Mouse (Mus musculus): ENCODE data around the gene Cblb.

Cblb gene

DNA sequence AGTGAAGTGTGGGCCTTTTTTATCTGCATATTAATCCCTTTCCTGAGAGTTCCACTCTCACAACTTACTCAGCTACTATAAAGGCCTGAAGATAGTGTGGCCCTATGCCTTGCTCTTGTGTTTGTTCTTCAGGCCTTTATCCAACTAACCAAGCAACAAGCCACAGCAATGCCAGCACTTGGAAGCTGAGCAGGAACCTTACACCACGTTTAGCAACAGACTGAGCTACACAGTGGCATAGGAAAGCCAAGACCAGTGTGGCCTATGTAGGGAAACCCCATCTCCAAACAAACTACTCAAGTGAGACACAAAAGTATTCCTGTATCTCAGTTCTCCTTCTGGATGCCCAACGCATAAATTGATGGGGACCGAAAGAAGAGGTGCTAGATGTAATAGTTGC lies 163.8 kb downstream of the Cblb start:
- no peak for DNase-seq (ENCODE audit: low spot score)

DNA sequence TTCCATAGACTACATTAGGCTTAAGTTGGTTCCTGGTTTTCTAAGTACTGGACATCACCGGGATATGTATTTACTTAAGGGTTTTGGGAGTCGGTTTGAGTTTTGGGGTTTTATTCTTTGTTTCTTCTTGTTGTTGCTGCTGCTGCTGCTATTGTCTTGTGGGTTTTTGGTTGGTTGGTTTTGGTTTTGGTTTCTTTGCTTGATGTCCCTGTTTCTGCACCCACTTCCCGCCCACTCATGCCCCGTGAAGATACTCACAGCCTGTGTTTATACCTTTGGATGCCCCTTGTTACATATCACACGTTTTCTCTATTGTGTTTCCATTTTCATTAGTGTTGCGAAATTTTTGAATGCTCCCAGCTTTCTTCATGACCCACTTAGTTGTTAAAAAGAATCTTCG lies 169.1 kb downstream of the Cblb start:
- DNase-seq (ENCODE audit: low spot score) = no peak

DNA sequence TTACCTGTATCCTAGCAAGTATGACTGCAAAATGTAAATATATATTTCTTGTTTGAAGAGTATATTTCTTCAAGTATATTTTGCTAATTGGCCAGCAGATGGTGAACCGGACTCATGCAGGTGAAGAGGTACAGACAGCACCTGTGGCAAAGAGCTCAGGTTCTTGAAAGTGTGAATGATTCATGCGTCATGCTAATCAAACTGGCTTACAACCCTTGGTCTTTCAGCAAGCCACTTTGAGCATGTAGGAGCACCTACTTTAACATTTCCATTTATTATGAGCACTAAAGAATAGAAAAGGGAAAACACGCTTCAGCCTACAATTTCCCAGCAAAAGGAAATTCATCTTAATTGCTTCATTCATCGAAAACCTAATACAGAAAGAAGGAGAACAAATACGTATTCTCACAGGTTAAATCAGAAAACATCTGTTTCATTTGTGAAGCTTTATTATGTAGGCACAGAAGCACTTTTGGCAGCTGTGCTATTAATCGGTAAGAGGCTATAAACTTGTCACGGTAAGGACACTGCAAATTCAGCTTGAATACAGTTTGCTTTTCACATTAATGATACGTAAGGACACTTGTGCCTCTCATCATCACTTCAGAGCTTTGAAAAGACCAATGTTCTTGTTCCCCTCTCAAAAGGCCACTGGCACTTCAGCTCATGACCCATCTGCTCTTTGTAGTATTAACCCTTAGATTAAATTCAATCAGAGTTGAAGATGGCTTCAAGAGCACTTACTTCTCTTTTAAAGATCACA lies 180.0 kb downstream of the Cblb start:
- no peak for DNase-seq (ENCODE audit: low spot score)

DNA sequence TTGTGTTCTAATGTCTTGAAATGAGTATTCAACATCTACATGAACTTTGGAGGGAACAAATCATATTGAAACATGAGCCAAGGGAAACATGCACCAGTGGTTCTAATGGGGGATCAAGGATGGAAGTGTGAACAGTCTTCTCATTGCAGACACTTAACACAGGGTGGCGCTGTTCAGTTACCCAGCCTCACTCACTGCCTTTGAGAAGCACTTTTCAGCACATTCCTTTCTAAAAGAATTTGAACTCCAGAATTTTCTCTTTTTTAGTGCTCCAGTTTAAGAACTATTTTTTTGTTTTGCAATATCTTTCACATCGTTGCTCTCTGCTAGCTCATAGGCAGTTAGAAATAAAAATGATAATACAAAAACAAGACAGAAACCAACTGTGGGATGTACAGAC lies 188.0 kb downstream of the Cblb start:
- no peak for DNase-seq (ENCODE audit: low spot score)

DNA sequence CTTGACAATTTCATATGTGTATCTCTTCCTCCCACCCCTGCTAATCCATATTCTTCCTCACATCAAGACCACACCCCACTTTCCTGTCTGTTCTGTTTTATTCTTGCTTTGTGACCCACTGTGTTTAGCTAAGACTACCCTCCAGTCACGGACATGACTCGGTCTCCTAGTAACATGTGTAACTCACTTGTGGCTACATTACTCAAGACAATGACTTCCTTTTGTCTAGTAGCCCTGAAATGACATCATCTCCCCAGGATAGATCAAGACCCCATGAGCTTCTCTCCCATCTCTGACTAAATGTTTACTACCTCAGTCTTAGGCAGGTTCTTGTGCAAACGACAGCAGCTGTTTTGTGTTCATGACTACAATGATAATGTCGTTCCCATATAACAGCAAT lies 191.9 kb downstream of the Cblb start:
- DNase-seq (ENCODE audit: low spot score) = no peak

DNA sequence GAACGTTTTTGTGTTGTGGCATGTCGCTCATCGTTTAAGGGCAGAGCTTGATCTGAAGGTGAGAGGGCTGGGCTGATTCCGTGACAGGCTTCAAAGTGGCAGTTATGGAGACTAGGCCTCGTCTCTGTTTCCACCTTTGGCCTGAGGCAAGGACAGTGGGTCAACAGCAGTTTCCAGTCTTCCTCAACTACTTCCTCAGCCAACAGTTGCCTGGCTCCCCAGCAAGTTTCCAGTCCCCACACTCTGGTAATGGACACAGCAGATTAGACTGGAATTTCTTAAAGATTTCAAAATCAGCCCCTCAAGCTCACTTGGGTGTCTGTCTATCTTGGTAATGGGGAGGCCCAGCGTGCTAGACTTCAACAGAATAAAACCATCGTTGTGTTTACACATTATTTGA lies 198.4 kb downstream of the Cblb start:
- DNase-seq (ENCODE audit: low spot score) = no peak

DNA sequence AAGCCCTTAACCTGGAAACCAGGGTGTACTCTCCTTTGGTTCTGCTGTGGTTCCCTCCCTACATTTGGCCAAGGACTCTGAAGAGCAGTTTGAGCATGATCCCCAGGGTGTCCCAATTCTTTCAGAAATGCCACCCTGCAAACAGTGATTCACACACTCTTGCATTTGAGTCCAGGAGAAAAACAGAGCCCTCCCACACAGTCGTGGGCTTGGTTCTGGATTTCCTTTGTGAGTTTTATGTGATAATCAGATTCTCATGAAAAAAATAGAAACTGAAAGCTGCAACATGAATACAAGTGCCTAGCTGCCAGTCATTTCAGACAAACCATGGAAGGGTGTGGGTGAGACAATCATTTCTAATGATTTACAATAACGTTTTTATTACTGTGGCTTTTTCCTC lies 198.9 kb downstream of the Cblb start:
- DNase-seq (ENCODE audit: low spot score) = no peak

DNA sequence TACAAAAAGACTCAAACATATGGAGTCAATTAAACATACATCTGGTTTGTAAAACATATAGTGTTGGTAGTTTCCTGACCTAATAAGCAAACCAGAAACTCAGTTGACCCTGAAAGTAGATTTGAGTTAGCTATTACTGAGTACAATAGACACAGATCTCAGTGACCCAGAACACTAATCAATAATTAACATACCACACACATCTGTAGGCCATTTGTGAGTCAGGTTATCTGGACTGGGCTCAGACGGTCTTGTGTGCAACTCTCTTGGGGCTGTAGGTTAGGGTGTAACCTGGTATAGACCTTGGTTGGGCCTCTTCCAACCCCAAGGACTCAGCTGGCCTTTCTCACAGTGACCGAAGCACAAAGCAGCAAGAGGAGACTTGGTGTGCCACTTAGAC lies 211.1 kb downstream of the Cblb start:
- no peak for DNase-seq (ENCODE audit: low spot score)

DNA sequence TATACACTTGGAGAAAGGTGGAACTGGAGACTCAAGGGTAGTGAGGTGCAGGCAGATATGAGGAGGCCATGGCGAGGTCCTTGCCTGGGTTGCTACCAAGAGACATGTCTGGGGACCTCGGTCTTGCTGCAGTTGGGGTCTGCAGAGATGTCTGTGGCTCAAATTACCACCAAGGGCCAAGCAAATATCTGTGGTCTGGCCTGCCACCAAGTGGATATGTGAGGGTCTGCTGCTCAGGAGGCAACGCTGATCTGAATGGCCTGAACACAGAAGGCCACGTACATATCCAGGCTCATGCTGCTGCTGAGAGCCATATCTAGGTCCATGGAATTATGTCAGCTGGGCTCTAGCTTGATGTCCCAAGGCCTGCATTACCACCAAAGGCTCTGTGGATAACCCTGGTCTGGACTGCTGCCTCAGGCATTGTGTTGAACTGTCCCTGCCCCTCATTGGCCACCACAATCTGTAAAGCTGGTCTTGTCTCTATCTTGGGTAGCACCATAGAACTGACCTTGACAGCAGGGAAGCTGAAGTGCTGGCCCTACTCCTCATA lies 212.5 kb downstream of the Cblb start:
- DNase-seq (ENCODE audit: low spot score) = no peak

DNA sequence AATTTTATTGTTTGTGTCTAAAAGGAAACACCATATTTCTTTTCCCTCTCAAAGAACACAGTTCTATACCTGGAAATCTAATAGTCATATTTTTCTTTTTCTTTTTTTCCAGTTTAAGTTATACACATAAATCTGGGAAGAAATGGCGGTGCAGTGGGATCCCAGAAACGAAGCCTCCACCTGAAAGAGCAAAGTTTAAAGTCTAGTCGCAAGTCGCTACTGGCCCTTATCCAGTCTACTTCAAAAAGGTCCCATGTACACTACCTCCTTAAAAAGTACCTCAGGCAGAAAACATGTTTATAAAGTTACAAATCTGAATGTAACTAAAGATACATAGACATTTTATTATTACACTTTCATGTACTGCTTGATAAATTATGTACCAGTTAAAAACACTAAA lies 219.2 kb downstream of the Cblb start:
- DNase-seq (ENCODE audit: low spot score) = no peak

DNA sequence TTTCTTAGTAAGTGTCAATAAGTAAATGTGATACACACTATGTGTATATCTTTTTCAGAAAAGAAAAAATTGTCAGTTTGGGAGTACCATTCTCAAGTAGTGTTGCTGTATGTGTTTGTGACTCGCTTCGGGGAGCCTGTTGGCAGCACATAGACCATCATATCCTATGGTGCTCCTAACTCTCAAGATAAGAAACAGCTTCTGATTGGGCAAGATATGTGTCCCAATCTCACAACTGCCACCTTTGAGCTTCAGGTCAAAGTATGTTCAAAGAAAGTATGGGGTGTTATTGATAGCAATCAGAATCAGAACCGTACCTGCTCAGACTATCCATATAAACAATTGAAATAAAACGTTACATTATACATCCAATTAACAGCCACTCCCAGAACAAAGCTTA lies 219.9 kb downstream of the Cblb start:
- no peak for DNase-seq (ENCODE audit: low spot score)
